Comparison of ENCODE assay signal across 14 mouse cellular contexts in the genomic region with DNA sequence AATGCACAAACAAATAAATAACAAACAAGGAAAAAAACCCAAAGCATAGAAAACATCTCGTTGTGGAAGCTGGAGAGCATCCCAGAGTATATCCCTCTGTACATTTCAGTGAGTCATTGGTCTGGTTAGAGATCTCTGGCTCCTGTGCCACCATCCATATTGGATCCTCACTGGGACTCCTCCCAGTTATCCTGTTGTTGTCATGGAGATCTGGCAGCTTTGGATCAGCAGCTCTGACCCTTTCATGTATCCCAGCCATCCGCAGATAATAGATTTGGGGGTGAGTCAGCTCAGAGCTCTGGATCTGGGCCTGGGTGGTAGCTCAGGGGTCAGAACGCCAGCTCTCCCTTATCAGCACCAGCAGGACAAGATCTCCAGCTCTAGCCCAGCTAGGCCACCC. TPM values are rescaled to one million over a fixed set of nuclear protein-coding genes. Genes with fewer than 3 reads are reported as not detected.
"Had no signal": no experiment of that assay in that cellular context is flagged by ENCODE, and none has a peak within 500 bp of the region (broad histone marks: within the 10 kb centered on the region; RNA-seq: fewer than 3 reads in every experiment).

No protein-coding gene starts in this region.

- H3K4me2 ChIP-seq: limb, embryonic 13.5 days; liver, embryonic 13.5 days; neural tube, embryonic 13.5 days had no signal

- H3K4me3 ChIP-seq: limb, embryonic 13.5 days; liver, embryonic 13.5 days; midbrain, embryonic 10.5 days; neural tube, embryonic 13.5 days had no signal

- DNase-seq: kidney, adult 18-20 months; kidney, postnatal 10 days; kidney, postnatal 4 days; left cerebral cortex, postnatal 4 days; liver, embryonic 13.5 days; lung, adult 2 months; lung, postnatal 4 days; midbrain, embryonic 14.5 days; right cerebral cortex, adult 18-20 months; right cerebral cortex, postnatal 25 days had no signal

- H3K9me3 ChIP-seq: limb, embryonic 13.5 days; liver, embryonic 13.5 days; midbrain, embryonic 10.5 days; neural tube, embryonic 13.5 days had no signal

- H3K4me1 ChIP-seq: limb, embryonic 13.5 days; liver, embryonic 13.5 days; neural tube, embryonic 13.5 days had no signal

- H3K9ac ChIP-seq: limb, embryonic 13.5 days; liver, embryonic 13.5 days; neural tube, embryonic 13.5 days had no signal

- H3K27ac ChIP-seq: limb, embryonic 13.5 days; liver, embryonic 13.5 days; midbrain, embryonic 10.5 days; neural tube, embryonic 13.5 days had no signal

- H3K27me3 ChIP-seq: limb, embryonic 13.5 days; liver, embryonic 13.5 days; neural tube, embryonic 13.5 days had no signal

- H3K36me3 ChIP-seq: limb, embryonic 13.5 days; liver, embryonic 13.5 days; midbrain, embryonic 10.5 days; neural tube, embryonic 13.5 days had no signal

RNA-seq across cellular contexts. Expression of gene Ppp1r3c, which starts 46.1 kb away (rescaled TPM):
- total RNA-seq: megakaryocyte, adult 5-6 weeks had no signal
